Mouse (Mus musculus): ENCODE measurements around the gene Pm20d2. TPM values are rescaled to one million over a fixed set of nuclear protein-coding genes. Genes with fewer than 3 reads are reported as not detected.

Gene Pm20d2
- 1.3 and 1.6 TPM in 2 replicates for polyA plus RNA-seq (2012; rRNA removed)

GRCm38 (mm10) chr4:33189735-33190036 lies at the start of gene Pm20d2:
Pm20d2 (minus strand) TSS chr4:33189737.

GRCm38 (mm10) chr4:33208881-33209841 lies 19.6 kb upstream of the Pm20d2 start, which contains the start of gene Srsf12:
Srsf12 (plus strand) TSS chr4:33208991.

GRCm38 (mm10) chr4:33132221-33132620 lies 57.3 kb downstream of the Pm20d2 start, which contains the start of gene Gabrr1:
Gabrr1 (plus strand) TSS chr4:33132521.

Other genes with a start within 250 kb of the Pm20d2 start
- gene Ankrd6, start 238.9 kb downstream of the Pm20d2 start, polyA plus RNA-seq (2012; rRNA removed), result 13.2 and 14.5 TPM in 2 replicates
- gene Rragd, start 206.7 kb downstream of the Pm20d2 start, polyA plus RNA-seq (2012; rRNA removed), result 22.7 and 30.1 TPM in 2 replicates
- gene Ube2j1, start 158.3 kb downstream of the Pm20d2 start, polyA plus RNA-seq (2012; rRNA removed), result 20.1 and 30.4 TPM in 2 replicates
- 0.30 and 0.31 TPM in 2 replicates for gene Gabrr2, start 126.7 kb downstream of the Pm20d2 start, polyA plus RNA-seq (2012; rRNA removed)
- gene Gabrr1, start 57.2 kb downstream of the Pm20d2 start, polyA plus RNA-seq (2012; rRNA removed), result 0.06 TPM in 1 of 2 replicates, not detected in the other
- 3.9 and 6.2 TPM in 2 replicates for gene Srsf12, start 19.3 kb upstream of the Pm20d2 start, polyA plus RNA-seq (2012; rRNA removed)
- gene Pnrc1, start 100.4 kb upstream of the Pm20d2 start, polyA plus RNA-seq (2012; rRNA removed), result 47.3 and 47.8 TPM in 2 replicates
- 13.9 and 14.0 TPM in 2 replicates for gene Rngtt, start 120.6 kb upstream of the Pm20d2 start, polyA plus RNA-seq (2012; rRNA removed)

All from central nervous system, embryonic 11.5 days (tissue).